Mouse (Mus musculus) kidney, embryonic 14.5 days (tissue): ENCODE results near the gene Mapk14. TPM values are rescaled to one million over a fixed set of nuclear protein-coding genes. Genes with fewer than 3 reads are reported as not detected.
"Not testable (repeated sequence)": the region's sequence is repeated elsewhere in the genome, so short reads cannot be mapped to it uniquely, and the experiment has no call there.

Source experiments
- ATAC-seq: fragments of 200-750 bp; cut with Nextera tagmentation; 2 replicates; pipeline ENCODE4 v1.8.0; 2017; ENCODE audit warnings: moderate number of reproducible peaks, mild to moderate bottlenecking, moderate TSS enrichment, moderate library complexity; ENCODE audit not compliant: low FRiP score, low TSS enrichment
- H3K27ac ChIP-seq: fragments of 300-500 bp; sonication (generic); 2 replicates; pipeline ENCODE4 v1.5.1; 2014; ENCODE audit warnings: low read depth, mild to moderate bottlenecking, low read length, moderate library complexity, mixed read lengths
- H3K27me3 ChIP-seq: fragments of 300-500 bp; sonication (generic); 2 replicates; pipeline ENCODE4 v1.6.1; 2014; ENCODE audit warnings: mild to moderate bottlenecking, low read length; ENCODE audit not compliant: control insufficient read depth, insufficient read depth
- H3K36me3 ChIP-seq: fragments of 300-500 bp; sonication (generic); 2 replicates; pipeline ENCODE4 v1.6.1; 2014; ENCODE audit warnings: low read length, mixed read lengths; ENCODE audit not compliant: control insufficient read depth, insufficient read depth
- H3K4me1 ChIP-seq: fragments of 300-500 bp; sonication (generic); 2 replicates; pipeline ENCODE4 v1.6.1; 2014; ENCODE audit warnings: low read length, mixed read lengths; ENCODE audit not compliant: control insufficient read depth, insufficient read depth
- H3K4me2 ChIP-seq: fragments of 300-500 bp; sonication (generic); replicated peaks from 2 replicates; pipeline ENCODE4 v1.6.1; 2014; ENCODE audit warnings: low read depth, mild to moderate bottlenecking, low read length
- H3K4me3 ChIP-seq: fragments of 300-500 bp; sonication (generic); 2 replicates; pipeline ENCODE4 v1.5.1; 2014; ENCODE audit warnings: mild to moderate bottlenecking, low read length
- H3K9ac ChIP-seq: fragments of 300-500 bp; sonication (generic); 2 replicates; pipeline ENCODE4 v1.6.1; 2014; ENCODE audit warnings: low read depth, mild to moderate bottlenecking, low read length, moderate library complexity
- H3K9me3 ChIP-seq: fragments of 300-500 bp; sonication (generic); 2 replicates; pipeline ENCODE4 v1.6.1; 2016; ENCODE audit warnings: low read length; ENCODE audit not compliant: control insufficient read depth
- WGBS: fragments of 180-500 bp; shearing (Covaris S2); extraction: QIAGEN DNeasy Blood & Tissue Kit; methylation state at CpG from one replicate; pipeline ENCODE4 v1.1.7; 2014; 5-methylcytosine and 5-hydroxymethylcytosine counted together
- polyA plus RNA-seq: library from polyadenylated mRNA; unstranded; fragments of >200 nt; fragmentation: Nextera tagmentation; extraction: Ambion mirVana; gene quantifications from 2 replicates; pipeline ENCODE4 v1.2.1, GENCODE M21; 2014

The Mapk14 gene
- polyA plus RNA-seq, 1 experiment from 2014 or later: 61.6 TPM

DNA sequence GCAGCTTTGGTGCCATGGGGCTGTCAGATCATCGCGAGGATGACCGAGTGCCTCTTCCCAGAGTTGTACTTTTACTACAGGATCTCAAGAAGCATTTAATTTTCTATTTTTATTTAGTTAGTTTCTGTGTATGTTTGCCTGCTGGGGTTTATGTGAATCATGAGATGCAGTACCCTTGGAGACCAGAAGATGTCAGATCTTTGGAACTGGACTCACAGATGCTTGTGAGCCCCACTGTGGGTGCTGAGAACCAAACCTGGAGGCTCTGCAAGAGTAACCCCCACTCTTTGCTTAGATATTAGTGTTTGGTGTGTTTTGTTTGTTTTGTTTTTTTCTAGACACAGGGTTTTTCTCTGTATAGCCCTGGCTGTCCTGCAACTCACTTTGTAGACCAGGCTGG is 22.9 kb downstream of the Mapk14 start:
- ATAC-seq: no peak
- H3K4me3 ChIP-seq: no peak overlapping the region
- H3K4me2 ChIP-seq: no peak overlapping the region
- 0 out of 2 replicates have a peak, but pooled peaks cover 5% of the 10 kb centered on the region for H3K4me1 ChIP-seq
- no peak overlapping the region for H3K9ac ChIP-seq
- no peak overlapping the region for H3K27ac ChIP-seq
- no peaks in the 10 kb centered on the region for H3K9me3 ChIP-seq
- no peaks in the 10 kb centered on the region for H3K27me3 ChIP-seq
- 96% methylated on average over 3 of the region's 3 CpGs for WGBS
- H3K36me3 ChIP-seq: peaks cover 38% of the 10 kb centered on the region

DNA sequence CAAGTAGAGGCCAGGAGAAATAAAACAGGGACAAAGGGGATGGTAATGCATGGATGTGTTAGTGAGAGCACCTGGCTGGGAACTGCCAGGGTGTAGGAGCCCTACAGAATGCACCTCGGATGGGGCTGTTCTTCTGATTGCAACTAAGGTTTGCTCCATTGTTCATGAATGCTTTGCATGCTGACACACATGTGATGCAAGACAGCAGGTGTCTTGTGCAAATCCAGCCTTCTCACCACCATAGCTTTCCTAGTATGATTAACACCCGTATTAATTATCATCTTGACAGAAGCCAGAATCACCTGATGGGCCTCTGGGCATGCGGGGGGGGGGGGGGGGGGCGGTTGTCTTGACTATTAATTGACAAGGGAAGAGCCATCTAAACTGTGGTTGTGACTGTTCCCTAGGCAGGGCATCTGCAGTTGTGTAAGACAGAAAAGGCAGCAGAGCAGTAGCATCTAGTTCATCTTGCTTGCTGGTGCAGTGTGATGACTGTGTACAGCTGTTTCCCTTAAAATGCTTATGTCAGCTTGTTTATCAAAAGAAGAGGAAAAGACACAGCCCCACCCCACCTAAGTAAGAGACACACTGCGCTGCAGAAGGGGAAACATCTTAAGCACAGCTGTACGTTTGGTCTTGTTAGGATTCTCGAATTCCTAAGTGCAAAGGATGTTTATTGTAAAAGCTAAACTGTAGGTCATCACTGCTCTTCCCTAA is 24.9 kb downstream of the Mapk14 start:
- ATAC-seq: no peak
- no peak overlapping the region for H3K4me3 ChIP-seq
- H3K4me2 ChIP-seq: no peak overlapping the region
- no peaks in the 10 kb centered on the region for H3K27me3 ChIP-seq
- no peaks in the 10 kb centered on the region for H3K9me3 ChIP-seq
- H3K27ac ChIP-seq: no peak overlapping the region
- WGBS: 82% methylated on average over 7 of the region's 7 CpGs
- H3K36me3 ChIP-seq: peaks cover 54% of the 10 kb centered on the region
- no peak overlapping the region for H3K9ac ChIP-seq
- no peaks in the 10 kb centered on the region for H3K4me1 ChIP-seq

DNA sequence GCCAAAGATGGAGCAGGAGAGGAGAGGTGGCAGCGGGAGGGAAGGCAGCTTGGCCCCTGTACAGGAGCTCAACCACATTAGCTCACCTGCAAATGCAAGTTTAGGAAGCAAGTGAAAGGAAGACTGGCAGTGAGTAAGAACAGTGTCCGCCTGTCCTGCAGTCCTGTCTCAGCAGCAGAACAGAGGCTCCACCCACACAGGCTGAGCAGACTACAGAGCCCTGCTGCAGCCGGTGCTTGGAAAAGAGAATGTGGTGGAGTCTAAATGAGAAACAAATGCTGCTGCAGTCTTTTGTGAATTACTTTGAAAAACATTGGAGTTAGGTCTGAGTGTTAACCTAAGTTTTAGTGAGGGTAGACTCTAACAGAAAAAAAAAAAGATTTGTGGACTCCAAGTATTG is 26.4 kb downstream of the Mapk14 start:
- 84% methylated on average over 3 of the region's 3 CpGs for WGBS
- H3K36me3 ChIP-seq: peaks cover 66% of the 10 kb centered on the region
- no peaks in the 10 kb centered on the region for H3K27me3 ChIP-seq
- no peaks in the 10 kb centered on the region for H3K4me1 ChIP-seq
- H3K27ac ChIP-seq: no peak overlapping the region
- no peak overlapping the region for H3K4me2 ChIP-seq
- no peak for ATAC-seq
- no peak overlapping the region for H3K4me3 ChIP-seq
- H3K9me3 ChIP-seq: no peaks in the 10 kb centered on the region
- H3K9ac ChIP-seq: no peak overlapping the region

DNA sequence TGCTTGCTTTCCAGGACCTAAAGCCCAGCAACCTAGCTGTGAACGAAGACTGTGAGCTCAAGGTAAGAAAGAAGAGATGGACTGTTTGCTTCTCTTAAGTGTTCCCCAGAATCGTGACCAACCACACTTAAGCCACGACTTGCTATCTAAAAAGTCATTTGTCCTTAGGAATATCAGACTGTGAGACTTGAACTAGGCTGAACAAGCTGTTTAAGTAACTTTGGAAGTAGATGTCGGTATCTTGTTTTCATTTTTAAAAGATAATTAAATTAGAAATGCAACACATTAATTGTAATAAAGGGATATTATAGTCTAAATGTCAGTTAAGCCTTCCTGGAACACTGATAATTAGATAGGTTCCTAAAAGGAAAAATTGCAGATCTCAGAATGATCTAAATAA is 34.7 kb downstream of the Mapk14 start, which contains the start of gene AC170998.1:
Gene AC170998.1, plus strand, starts transcription at position 301 of the 400 bp plus-strand sequence.
- peaks cover 77% of the 10 kb centered on the region for H3K36me3 ChIP-seq
- H3K27me3 ChIP-seq: no peaks in the 10 kb centered on the region
- no peak within 1 kb of the TSS for H3K9ac ChIP-seq
- H3K27ac ChIP-seq: no peak within 1 kb of the TSS
- ATAC-seq: no peak
- WGBS: 93% methylated on average over 4 of the region's 4 CpGs
- H3K4me2 ChIP-seq: no peak within 1 kb of the TSS
- H3K4me3 ChIP-seq: no peak within 1 kb of the TSS
- no peaks in the 10 kb centered on the region for H3K9me3 ChIP-seq
- H3K4me1 ChIP-seq: no peaks in the 10 kb centered on the region

DNA sequence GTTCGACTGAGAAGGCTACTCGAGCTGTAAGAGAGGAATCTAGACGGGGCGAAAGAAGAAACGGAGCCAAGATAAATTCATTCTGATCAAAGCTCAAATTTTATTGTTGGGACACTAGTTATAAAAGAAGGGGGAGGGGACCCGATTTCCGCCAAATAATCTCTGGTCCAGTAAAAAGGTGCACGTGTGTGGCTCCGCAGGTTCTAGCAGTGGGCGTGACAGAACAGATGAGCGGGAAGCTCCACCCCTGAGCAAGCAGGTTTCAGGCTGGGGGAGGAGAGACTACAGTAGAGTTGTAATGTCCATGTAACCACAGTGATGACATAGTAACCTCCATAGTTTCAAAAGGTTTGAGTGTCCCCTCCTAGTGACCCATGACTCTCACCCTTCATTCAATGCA is 36.4 kb downstream of the Mapk14 start:
- not testable (repeated sequence) for H3K4me3 ChIP-seq, ATAC-seq, H3K9ac ChIP-seq, H3K27me3 ChIP-seq, H3K27ac ChIP-seq, H3K9me3 ChIP-seq, H3K4me1 ChIP-seq, H3K4me2 ChIP-seq
- 88% methylated on average over 11 of the region's 11 CpGs for WGBS
- peaks cover 81% of the 10 kb centered on the region for H3K36me3 ChIP-seq

DNA sequence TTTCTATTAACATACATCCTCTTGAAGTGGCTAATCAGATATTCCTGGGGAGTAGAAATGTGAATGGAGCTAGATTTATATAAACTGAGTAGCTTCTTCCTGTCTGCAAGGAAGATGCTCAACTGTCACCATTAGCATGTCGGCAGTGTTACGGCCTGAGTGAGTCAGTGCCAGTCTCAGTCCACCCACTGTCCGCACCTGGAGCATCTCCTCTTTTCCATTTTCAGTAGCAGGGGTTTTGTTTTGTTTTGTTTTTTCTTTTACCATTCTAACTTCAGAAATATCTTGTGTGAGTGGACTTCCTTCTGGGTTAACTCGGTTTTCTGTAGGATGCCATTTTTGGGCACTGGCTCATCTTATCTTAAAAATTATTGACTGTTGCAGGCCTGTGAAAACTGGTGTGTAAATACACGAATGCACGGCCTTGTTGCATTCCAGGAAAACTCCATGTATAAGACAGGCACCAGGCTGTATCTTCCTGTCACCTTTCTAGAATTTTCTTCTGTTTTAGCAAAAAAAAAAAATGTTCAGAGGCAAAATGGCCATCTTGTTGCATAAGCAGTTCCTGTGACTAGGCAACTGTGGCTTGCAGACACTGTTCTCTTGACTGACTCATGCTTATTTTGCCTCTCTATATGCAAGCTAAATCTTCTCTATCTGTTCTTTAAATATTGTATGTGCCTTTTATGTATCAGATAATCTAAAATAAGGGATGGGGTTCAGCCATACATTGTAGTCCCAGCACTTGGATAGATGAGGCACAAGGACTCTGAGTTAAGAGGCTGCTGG is 44.4 kb downstream of the Mapk14 start:
- WGBS: 92% methylated on average over 6 of the region's 6 CpGs
- no peak overlapping the region for H3K9ac ChIP-seq
- H3K4me3 ChIP-seq: no peak overlapping the region
- ATAC-seq: no peak
- no peak overlapping the region for H3K27ac ChIP-seq
- H3K36me3 ChIP-seq: peaks cover 60% of the 10 kb centered on the region
- H3K27me3 ChIP-seq: no peaks in the 10 kb centered on the region
- H3K4me2 ChIP-seq: no peak overlapping the region
- no peaks in the 10 kb centered on the region for H3K4me1 ChIP-seq
- no peaks in the 10 kb centered on the region for H3K9me3 ChIP-seq

DNA sequence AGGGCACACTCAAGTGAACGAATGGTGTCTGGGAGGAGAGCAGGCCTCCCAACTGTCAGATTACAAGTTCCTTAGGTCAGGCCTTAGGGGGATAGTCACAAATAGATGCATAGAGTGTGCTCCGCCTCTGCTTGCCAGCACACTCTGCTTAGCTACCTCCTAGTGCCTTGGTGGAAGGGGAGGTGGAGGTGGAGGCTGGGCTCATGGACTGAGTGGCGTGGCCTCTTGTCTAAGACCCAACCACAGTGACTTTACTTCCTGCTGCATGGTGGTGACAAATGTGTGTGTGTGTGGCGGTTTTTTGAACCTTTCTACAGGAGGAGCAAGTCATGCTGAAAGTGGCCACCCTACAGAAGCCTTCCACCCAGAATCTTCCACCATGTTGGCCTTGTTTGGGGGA is 45.4 kb downstream of the Mapk14 start:
- H3K9me3 ChIP-seq: no peaks in the 10 kb centered on the region
- no peaks in the 10 kb centered on the region for H3K4me1 ChIP-seq
- WGBS: 70% methylated on average over 4 of the region's 4 CpGs
- no peak overlapping the region for H3K4me2 ChIP-seq
- no peaks in the 10 kb centered on the region for H3K27me3 ChIP-seq
- no peak for ATAC-seq
- no peak overlapping the region for H3K9ac ChIP-seq
- H3K4me3 ChIP-seq: no peak overlapping the region
- H3K36me3 ChIP-seq: peaks cover 60% of the 10 kb centered on the region
- no peak overlapping the region for H3K27ac ChIP-seq

DNA sequence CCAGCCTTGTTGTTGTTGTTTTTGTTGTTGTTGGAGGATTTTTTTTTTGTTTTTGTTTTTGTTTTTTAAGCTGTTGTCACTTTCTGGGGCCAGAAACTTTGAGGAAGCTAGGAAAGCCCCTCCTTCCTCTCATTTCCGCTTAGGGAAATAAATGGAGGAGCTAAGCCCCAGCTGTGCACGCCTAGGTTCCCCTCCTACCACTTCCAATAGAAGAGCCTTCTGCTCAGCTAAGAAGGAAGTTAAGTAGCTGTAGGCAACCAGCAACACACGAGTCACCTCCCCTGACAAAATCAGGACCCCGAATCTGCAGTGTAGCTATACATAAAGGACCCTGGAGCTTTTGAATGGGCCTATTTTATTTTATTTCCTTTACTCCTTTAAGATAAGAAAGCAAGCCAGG is 46.8 kb downstream of the Mapk14 start:
- WGBS: 91% methylated on average over 4 of the region's 4 CpGs
- H3K27me3 ChIP-seq: no peaks in the 10 kb centered on the region
- no peaks in the 10 kb centered on the region for H3K4me1 ChIP-seq
- H3K4me3 ChIP-seq: no peak overlapping the region
- ATAC-seq: no peak
- H3K27ac ChIP-seq: no peak overlapping the region
- H3K36me3 ChIP-seq: peaks cover 56% of the 10 kb centered on the region
- H3K9ac ChIP-seq: no peak overlapping the region
- H3K9me3 ChIP-seq: no peaks in the 10 kb centered on the region
- no peak overlapping the region for H3K4me2 ChIP-seq

DNA sequence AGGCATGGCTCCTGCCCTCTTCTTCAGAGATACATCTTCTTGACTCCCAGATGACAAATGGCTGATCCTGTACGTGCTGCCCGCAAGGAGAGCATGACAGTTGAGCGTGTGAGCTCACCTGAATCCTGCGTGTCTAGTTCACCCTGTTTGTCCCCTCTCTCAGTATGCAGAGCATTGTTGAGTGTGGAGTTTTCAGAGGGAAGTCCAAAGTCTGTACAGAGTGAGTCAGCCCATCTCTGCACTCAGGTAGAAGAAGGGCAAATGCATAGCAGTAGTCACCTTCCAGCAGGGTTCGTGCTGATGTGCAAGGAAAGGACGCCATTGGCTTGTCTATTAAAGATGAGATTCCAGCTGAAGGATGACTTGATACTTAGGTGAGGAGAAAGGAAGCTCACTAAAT is 48.1 kb downstream of the Mapk14 start:
- Histone ChIP-seq H3K9ac (no peak overlapping the region), H3K27ac (no peak overlapping the region), H3K27me3 (no peaks in the 10 kb centered on the region), H3K9me3 (no peaks in the 10 kb centered on the region), H3K4me1 (no peaks in the 10 kb centered on the region), H3K4me3 (no peak overlapping the region), H3K4me2 (no peak overlapping the region), H3K36me3 (peaks cover 60% of the 10 kb centered on the region)
- ATAC-seq: no peak
- WGBS: 96% methylated on average over 6 of the region's 6 CpGs
